Mouse (Mus musculus) midbrain, embryonic 13.5 days (tissue): ENCODE data around the gene Lpar2. TPM values are rescaled to one million over a fixed set of nuclear protein-coding genes. Genes with fewer than 3 reads are reported as not detected.

Experiments used
- ATAC-seq: fragments of 200-750 bp; cut with Nextera tagmentation; 2 replicates; pipeline ENCODE4 v1.8.0; 2017; ENCODE audit warnings: mild to moderate bottlenecking, moderate TSS enrichment, moderate library complexity
- H3K27ac ChIP-seq: fragments of 300-500 bp; sonication (generic); 2 replicates; pipeline ENCODE4 v1.5.1; 2015; ENCODE audit warnings: inconsistent platforms, mild to moderate bottlenecking, moderate library complexity
- H3K27me3 ChIP-seq: fragments of 300-500 bp; sonication (generic); 2 replicates; pipeline ENCODE4 v1.6.1; 2015; ENCODE audit warnings: mild to moderate bottlenecking, inconsistent platforms
- H3K36me3 ChIP-seq: fragments of 300-500 bp; sonication (generic); 2 replicates; pipeline ENCODE4 v1.6.1; 2015; ENCODE audit warnings: mild to moderate bottlenecking, inconsistent platforms
- H3K4me1 ChIP-seq: fragments of 300-500 bp; sonication (generic); replicated peaks from 2 replicates; pipeline ENCODE4 v1.6.1; 2015; ENCODE audit warnings: inconsistent platforms
- H3K4me2 ChIP-seq: fragments of 300-500 bp; sonication (generic); replicated peaks from 2 replicates; pipeline ENCODE4 v1.6.1; 2015; ENCODE audit warnings: moderate library complexity, mild to moderate bottlenecking, inconsistent platforms
- H3K4me3 ChIP-seq: fragments of 300-500 bp; sonication (generic); replicated peaks from 2 replicates; pipeline ENCODE4 v1.5.1; 2015; ENCODE audit warnings: mild to moderate bottlenecking, inconsistent platforms
- H3K9ac ChIP-seq: fragments of 300-500 bp; sonication (generic); replicated peaks from 2 replicates; pipeline ENCODE4 v1.6.1; 2015; ENCODE audit warnings: mild to moderate bottlenecking, inconsistent platforms
- H3K9me3 ChIP-seq: fragments of 300-500 bp; sonication (generic); 2 replicates; pipeline ENCODE4 v1.6.1; 2016; ENCODE audit warnings: mild to moderate bottlenecking, inconsistent platforms
- WGBS: fragments of 180-500 bp; shearing (Covaris S2); methylation state at CpG from one replicate; pipeline ENCODE4 v1.1.7; 2015; 5-methylcytosine and 5-hydroxymethylcytosine counted together
- polyA plus RNA-seq: library from polyadenylated mRNA; unstranded; fragments of >200 nt; fragmentation: Nextera tagmentation; extraction: Ambion mirVana; gene quantifications from 2 replicates; pipeline ENCODE4 v1.2.1, GENCODE M21; 2015

Lpar2 gene
- polyA plus RNA-seq, 1 experiment from 2014 or later = 0.58 TPM

GRCm38 (mm10) chr8:69794901-69795300 lies 27.3 kb upstream of the Lpar2 start:
- Histone ChIP-seq H3K4me3 (no peak overlapping the region), H3K27ac (no peak overlapping the region), H3K4me2 (no peak overlapping the region), H3K27me3 (no peaks in the 10 kb centered on the region), H3K36me3 (peaks cover 67% of the 10 kb centered on the region), H3K4me1 (peaks cover 24% of the 10 kb centered on the region), H3K9me3 (no peaks in the 10 kb centered on the region), H3K9ac (no peak overlapping the region)
- WGBS = 96% methylated on average over 6 of the region's 6 CpGs
- ATAC-seq = no peak

GRCm38 (mm10) chr8:69796721-69797345 lies 25.4 kb upstream of the Lpar2 start:
- Histone ChIP-seq H3K27me3 (no peaks in the 10 kb centered on the region), H3K4me1 (peaks cover 15% of the 10 kb centered on the region), H3K9ac (no peak overlapping the region), H3K36me3 (peaks cover 85% of the 10 kb centered on the region), H3K4me3 (no peak overlapping the region), H3K4me2 (no peak overlapping the region), H3K9me3 (no peaks in the 10 kb centered on the region), H3K27ac (no peak overlapping the region)
- ATAC-seq = no peak
- WGBS = 98% methylated on average over 16 of the region's 16 CpGs

- WGBS = 93% methylated on average over 10 of the region's 10 CpGs
- peaks cover 93% of the 10 kb centered on the region for H3K36me3 ChIP-seq
Observed at GRCm38 (mm10) chr8:69797661-69798060, 24.6 kb upstream of the Lpar2 start.

GRCm38 (mm10) chr8:69799261-69799660 lies 23.0 kb upstream of the Lpar2 start:
- no peaks in the 10 kb centered on the region for H3K27me3 ChIP-seq
- WGBS = 90% methylated on average over 8 of the region's 8 CpGs
- H3K9ac ChIP-seq = no peak overlapping the region
- no peaks in the 10 kb centered on the region for H3K4me1 ChIP-seq
- peaks cover 98% of the 10 kb centered on the region for H3K36me3 ChIP-seq
- no peaks in the 10 kb centered on the region for H3K9me3 ChIP-seq
- H3K4me3 ChIP-seq = no peak overlapping the region
- no peak overlapping the region for H3K4me2 ChIP-seq
- H3K27ac ChIP-seq = no peak overlapping the region
- no peak for ATAC-seq

More at GRCm38 (mm10) chr8:69797661-69798060, 24.6 kb upstream of the Lpar2 start:
- Histone ChIP-seq H3K27me3 (no peaks in the 10 kb centered on the region), H3K9ac (no peak overlapping the region), H3K4me1 (peaks cover 7% of the 10 kb centered on the region), H3K4me3 (no peak overlapping the region), H3K4me2 (no peak overlapping the region), H3K9me3 (no peaks in the 10 kb centered on the region), H3K27ac (no peak overlapping the region)
- no peak for ATAC-seq

GRCm38 (mm10) chr8:69799946-69800345 lies 22.3 kb upstream of the Lpar2 start:
- ATAC-seq = no peak
- Histone ChIP-seq H3K9me3 (no peaks in the 10 kb centered on the region), H3K4me2 (no peak overlapping the region), H3K9ac (no peak overlapping the region), H3K27me3 (no peaks in the 10 kb centered on the region), H3K4me1 (no peaks in the 10 kb centered on the region), H3K36me3 (peaks cover 97% of the 10 kb centered on the region), H3K4me3 (no peak overlapping the region), H3K27ac (no peak overlapping the region)
- 91% methylated on average over 5 of the region's 5 CpGs for WGBS

GRCm38 (mm10) chr8:69801796-69802195 lies 20.4 kb upstream of the Lpar2 start:
- ATAC-seq = no peak
- 98% methylated on average over 4 of the region's 4 CpGs for WGBS
- H3K9ac ChIP-seq = no peak overlapping the region
- no peak overlapping the region for H3K4me2 ChIP-seq
- H3K9me3 ChIP-seq = no peaks in the 10 kb centered on the region
- H3K4me3 ChIP-seq = no peak overlapping the region
- peaks cover 97% of the 10 kb centered on the region for H3K36me3 ChIP-seq
- H3K27me3 ChIP-seq = no peaks in the 10 kb centered on the region
- no peaks in the 10 kb centered on the region for H3K4me1 ChIP-seq
- H3K27ac ChIP-seq = no peak overlapping the region

GRCm38 (mm10) chr8:69802216-69802615 lies 20.0 kb upstream of the Lpar2 start:
- no peak overlapping the region for H3K9ac ChIP-seq
- no peak overlapping the region for H3K4me2 ChIP-seq
- H3K36me3 ChIP-seq = peaks cover 97% of the 10 kb centered on the region
- no peaks in the 10 kb centered on the region for H3K4me1 ChIP-seq
- no peak overlapping the region for H3K27ac ChIP-seq
- no peak for ATAC-seq
- H3K9me3 ChIP-seq = no peaks in the 10 kb centered on the region
- no peaks in the 10 kb centered on the region for H3K27me3 ChIP-seq
- H3K4me3 ChIP-seq = no peak overlapping the region

- Histone ChIP-seq H3K27ac (no peak overlapping the region), H3K27me3 (no peaks in the 10 kb centered on the region), H3K4me2 (no peak overlapping the region), H3K9ac (no peak overlapping the region), H3K9me3 (no peaks in the 10 kb centered on the region), H3K4me3 (no peak overlapping the region), H3K36me3 (peaks cover 97% of the 10 kb centered on the region), H3K4me1 (peaks cover 4% of the 10 kb centered on the region; the same call in 1 of the 2 replicates)
- 97% methylated on average over 7 of the region's 7 CpGs for WGBS
- ATAC-seq = no peak
Observed at GRCm38 (mm10) chr8:69803366-69803765, 18.9 kb upstream of the Lpar2 start.

- H3K4me1 ChIP-seq = peaks cover 14% of the 10 kb centered on the region
- H3K9ac ChIP-seq = no peak overlapping the region
- H3K9me3 ChIP-seq = no peaks in the 10 kb centered on the region
- H3K27ac ChIP-seq = no peak overlapping the region
- no peaks in the 10 kb centered on the region for H3K27me3 ChIP-seq
- 95% methylated on average over 6 of the region's 6 CpGs for WGBS
- no peak overlapping the region for H3K4me2 ChIP-seq
- ATAC-seq = no peak
- peaks cover 85% of the 10 kb centered on the region for H3K36me3 ChIP-seq
- H3K4me3 ChIP-seq = no peak overlapping the region
Observed at GRCm38 (mm10) chr8:69804537-69804936, 17.7 kb upstream of the Lpar2 start.

- no peak overlapping the region for H3K9ac ChIP-seq
- 94% methylated on average over 10 of the region's 10 CpGs for WGBS
- no peaks in the 10 kb centered on the region for H3K27me3 ChIP-seq
- ATAC-seq = no peak
- H3K27ac ChIP-seq = no peak overlapping the region
- H3K4me3 ChIP-seq = no peak overlapping the region
- H3K36me3 ChIP-seq = peaks cover 80% of the 10 kb centered on the region
- no peaks in the 10 kb centered on the region for H3K9me3 ChIP-seq
- H3K4me2 ChIP-seq = no peak overlapping the region
- peaks cover 19% of the 10 kb centered on the region for H3K4me1 ChIP-seq
Observed at GRCm38 (mm10) chr8:69805086-69805485, 17.1 kb upstream of the Lpar2 start.

GRCm38 (mm10) chr8:69805491-69805890 lies 16.7 kb upstream of the Lpar2 start:
- no peak overlapping the region for H3K9ac ChIP-seq
- ATAC-seq = no peak
- no peaks in the 10 kb centered on the region for H3K9me3 ChIP-seq
- H3K27ac ChIP-seq = no peak overlapping the region
- no peak overlapping the region for H3K4me2 ChIP-seq
- no peaks in the 10 kb centered on the region for H3K27me3 ChIP-seq
- peaks cover 79% of the 10 kb centered on the region for H3K36me3 ChIP-seq
- peaks cover 23% of the 10 kb centered on the region for H3K4me1 ChIP-seq
- no peak overlapping the region for H3K4me3 ChIP-seq
- 92% methylated on average over 9 of the region's 9 CpGs for WGBS

- Histone ChIP-seq H3K9me3 (no peaks in the 10 kb centered on the region), H3K4me1 (peaks cover 25% of the 10 kb centered on the region), H3K27ac (no peak overlapping the region), H3K36me3 (peaks cover 80% of the 10 kb centered on the region), H3K4me2 (no peak overlapping the region), H3K4me3 (no peak overlapping the region), H3K27me3 (no peaks in the 10 kb centered on the region), H3K9ac (no peak overlapping the region)
- no peak for ATAC-seq
- 93% methylated on average over 5 of the region's 5 CpGs for WGBS
Observed at GRCm38 (mm10) chr8:69807236-69807635, 15.0 kb upstream of the Lpar2 start.
